Mouse (Mus musculus) neural tube, embryonic 12.5 days (tissue): Measurements from ENCODE around the gene Prdm16. TPM values are rescaled to one million over a fixed set of nuclear protein-coding genes. Genes with fewer than 3 reads are reported as not detected.

Source experiments
- ATAC-seq: fragments of 200-750 bp; cut with Nextera tagmentation; 2 replicates; pipeline ENCODE4 v1.8.0; 2017; ENCODE audit warnings: low read depth, mild to moderate bottlenecking, moderate TSS enrichment, moderate library complexity; ENCODE audit not compliant: low FRiP score
- H3K27ac ChIP-seq: fragments of 300-500 bp; sonication (generic); 2 replicates; pipeline ENCODE4 v1.5.1; 2016
- H3K27me3 ChIP-seq: fragments of 300-500 bp; sonication (generic); replicated peaks from 2 replicates; pipeline ENCODE4 v1.6.1; 2016; ENCODE audit warnings: mild to moderate bottlenecking
- H3K36me3 ChIP-seq: fragments of 300-500 bp; sonication (generic); 2 replicates; pipeline ENCODE4 v1.6.1; 2016; ENCODE audit warnings: mild to moderate bottlenecking
- H3K4me1 ChIP-seq: fragments of 300-500 bp; sonication (generic); 2 replicates; pipeline ENCODE4 v1.6.1; 2016
- H3K4me2 ChIP-seq: fragments of 300-500 bp; sonication (generic); replicated peaks from 2 replicates; pipeline ENCODE4 v1.6.1; 2016; ENCODE audit warnings: mild to moderate bottlenecking
- H3K4me3 ChIP-seq: fragments of 300-500 bp; sonication (generic); 2 replicates; pipeline ENCODE4 v1.5.1; 2016
- H3K9ac ChIP-seq: fragments of 300-500 bp; sonication (generic); 2 replicates; pipeline ENCODE4 v1.6.1; 2016; ENCODE audit warnings: mild to moderate bottlenecking
- H3K9me3 ChIP-seq: fragments of 300-500 bp; sonication (generic); 2 replicates; pipeline ENCODE4 v1.6.1; 2016; ENCODE audit warnings: mild to moderate bottlenecking
- WGBS: fragments of 180-500 bp; shearing (Covaris S2); methylation state at CpG from one replicate; pipeline ENCODE4 v1.1.7; 2016; 5-methylcytosine and 5-hydroxymethylcytosine counted together
- polyA plus RNA-seq: library from polyadenylated mRNA; unstranded; fragments of >200 nt; fragmentation: Nextera tagmentation; extraction: Ambion mirVana; gene quantifications from 2 replicates; pipeline ENCODE4 v1.2.1, GENCODE M21; 2016

Gene Prdm16
- polyA plus RNA-seq, 1 experiment from 2014 or later, result 12.9 TPM

DNA sequence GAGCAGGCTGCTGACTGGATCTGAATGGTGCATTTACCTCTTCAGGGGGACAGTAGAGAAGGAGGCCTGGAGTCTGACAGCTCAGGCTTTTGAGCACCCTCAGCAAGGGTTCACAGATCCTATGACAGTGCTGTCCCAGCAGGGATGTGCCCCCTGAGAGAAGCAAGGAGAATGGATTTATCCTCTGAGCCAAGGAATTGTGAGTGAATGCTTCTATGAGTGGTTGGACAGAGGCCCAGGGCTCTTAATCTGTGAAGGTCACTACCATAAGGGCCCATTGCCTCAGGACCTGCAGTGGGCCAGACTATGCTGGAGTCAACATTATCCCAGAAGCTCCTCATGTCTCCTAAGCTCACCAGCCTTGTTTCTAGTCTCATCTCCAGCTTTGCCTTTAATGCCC is 23.4 kb upstream of the Prdm16 start:
- Histone ChIP-seq H3K27ac (no peak overlapping the region), H3K36me3 (no peaks in the 10 kb centered on the region), H3K4me1 (peaks cover 6% of the 10 kb centered on the region; the same call in 1 of the 2 replicates), H3K27me3 (0 out of 2 replicates have a peak, but pooled peaks cover 10% of the 10 kb centered on the region), H3K4me2 (no peak overlapping the region), H3K4me3 (no peak overlapping the region), H3K9me3 (no peaks in the 10 kb centered on the region), H3K9ac (no peak overlapping the region)
- no peak for ATAC-seq

DNA sequence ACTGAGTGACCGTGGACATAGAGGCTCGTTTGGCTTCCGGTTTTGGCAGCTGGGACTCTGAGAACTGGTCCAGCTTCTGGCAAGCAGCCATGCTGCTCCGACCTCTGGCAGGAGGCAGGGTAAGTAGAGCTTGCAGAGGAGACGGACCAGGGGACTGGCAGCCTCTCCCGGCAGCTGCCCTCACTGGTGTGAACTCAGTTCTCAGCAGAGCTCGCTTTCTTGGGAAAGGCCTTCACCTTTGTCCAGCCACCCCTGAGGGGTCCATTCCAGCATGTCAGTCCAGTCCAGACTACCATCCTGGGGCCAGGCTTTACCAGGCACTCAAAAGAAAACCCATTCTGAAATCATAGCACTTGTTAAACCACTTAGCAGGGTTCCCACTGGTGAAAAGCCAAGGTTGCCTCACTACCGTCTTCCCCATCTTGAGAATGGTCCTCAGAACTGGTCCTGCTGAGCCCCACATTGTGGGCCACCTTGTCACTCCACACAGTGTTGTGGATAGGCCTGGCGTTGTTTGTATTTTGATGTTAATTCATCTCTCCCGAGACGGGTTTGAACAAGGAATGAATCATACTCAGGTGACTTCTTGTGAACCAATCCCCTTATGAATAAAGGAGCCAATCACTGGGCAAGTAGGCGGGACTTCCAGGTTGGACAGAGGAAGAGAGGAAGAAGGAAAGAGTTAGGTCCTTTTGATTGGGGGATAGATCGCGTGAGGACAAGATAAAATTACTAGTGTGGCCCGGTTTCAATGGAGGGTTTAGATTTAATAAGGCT is 18.6 kb upstream of the Prdm16 start:
- H3K27ac ChIP-seq, result no peak overlapping the region
- H3K4me3 ChIP-seq, result no peak overlapping the region
- 0 out of 2 replicates have a peak, but pooled peaks cover 18% of the 10 kb centered on the region for H3K27me3 ChIP-seq
- no peaks in the 10 kb centered on the region for H3K9me3 ChIP-seq
- no peak for ATAC-seq
- 82% methylated on average over 15 of the region's 15 CpGs for WGBS
- H3K36me3 ChIP-seq, result no peaks in the 10 kb centered on the region
- no peak overlapping the region for H3K4me2 ChIP-seq
- H3K4me1 ChIP-seq, result peaks cover 6% of the 10 kb centered on the region
- H3K9ac ChIP-seq, result no peak overlapping the region

DNA sequence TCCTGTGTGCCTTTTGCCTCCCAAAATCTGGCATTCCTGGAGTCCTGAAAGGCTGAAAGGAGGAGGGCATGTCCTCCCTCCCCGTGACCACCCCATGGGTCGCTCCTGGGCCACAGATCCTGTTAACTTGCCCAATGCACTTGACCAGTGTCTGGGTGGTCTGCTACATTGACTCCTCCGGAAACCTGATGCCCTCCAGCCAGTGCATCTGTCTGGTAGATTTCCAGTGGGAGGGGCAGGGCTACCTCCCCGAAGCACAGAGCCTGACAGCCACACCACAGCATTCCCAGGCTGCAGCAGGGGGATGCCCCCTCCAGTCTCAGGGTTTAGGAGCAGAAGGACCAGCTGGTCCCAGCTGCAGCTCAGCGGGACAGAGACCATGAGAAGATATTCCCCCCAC is 15.8 kb upstream of the Prdm16 start:
- Histone ChIP-seq H3K27me3 (peaks cover 21% of the 10 kb centered on the region; the same call in 1 of the 2 replicates), H3K4me1 (peaks cover 6% of the 10 kb centered on the region), H3K9ac (no peak overlapping the region), H3K27ac (no peak overlapping the region), H3K9me3 (no peaks in the 10 kb centered on the region), H3K4me2 (no peak overlapping the region), H3K36me3 (no peaks in the 10 kb centered on the region), H3K4me3 (no peak overlapping the region)
- no peak; the same call in 1 of the 2 replicates for ATAC-seq
- 18% methylated on average over 5 of the region's 5 CpGs for WGBS

DNA sequence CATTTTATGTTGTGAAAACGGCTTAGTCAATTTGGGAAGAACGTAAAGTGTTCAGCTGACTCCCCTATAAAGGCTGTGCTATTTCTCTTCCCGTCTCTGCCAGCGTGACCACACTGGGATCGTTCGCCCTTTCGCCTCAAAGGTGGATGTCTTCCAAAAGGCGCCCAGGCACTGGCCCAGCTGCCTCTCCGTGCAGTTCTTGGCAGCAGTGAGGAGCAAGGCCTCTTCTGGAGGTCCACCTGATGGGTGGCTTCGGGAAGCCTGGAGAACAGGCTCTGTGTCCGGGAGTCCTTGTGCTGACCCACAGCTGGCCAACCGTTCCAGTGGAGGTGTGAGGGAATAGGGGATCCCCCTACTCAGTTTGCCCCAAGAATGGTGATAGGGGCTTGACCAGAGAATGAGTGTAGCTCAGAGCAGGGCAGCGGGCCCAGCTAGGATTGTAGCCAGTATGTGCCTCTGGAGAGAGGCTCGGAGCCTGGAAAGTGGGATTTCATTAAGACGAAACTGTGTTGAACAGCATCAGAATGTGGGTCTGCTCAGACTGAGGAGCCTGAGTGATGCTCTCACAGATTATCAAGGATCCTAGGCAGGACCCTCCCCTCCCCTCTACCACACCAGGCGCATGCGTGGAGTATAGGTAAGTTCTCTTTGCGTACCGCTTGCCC is 12.5 kb upstream of the Prdm16 start:
- Histone ChIP-seq H3K9ac (no peak overlapping the region), H3K27ac (no peak overlapping the region), H3K4me2 (no peak overlapping the region), H3K36me3 (no peaks in the 10 kb centered on the region), H3K9me3 (0 out of 2 replicates have a peak, but pooled peaks cover 12% of the 10 kb centered on the region), H3K4me1 (peaks cover 6% of the 10 kb centered on the region), H3K27me3 (peaks cover 27% of the 10 kb centered on the region), H3K4me3 (no peak overlapping the region)
- 80% methylated on average over 19 of the region's 19 CpGs for WGBS
- ATAC-seq, result no peak

DNA sequence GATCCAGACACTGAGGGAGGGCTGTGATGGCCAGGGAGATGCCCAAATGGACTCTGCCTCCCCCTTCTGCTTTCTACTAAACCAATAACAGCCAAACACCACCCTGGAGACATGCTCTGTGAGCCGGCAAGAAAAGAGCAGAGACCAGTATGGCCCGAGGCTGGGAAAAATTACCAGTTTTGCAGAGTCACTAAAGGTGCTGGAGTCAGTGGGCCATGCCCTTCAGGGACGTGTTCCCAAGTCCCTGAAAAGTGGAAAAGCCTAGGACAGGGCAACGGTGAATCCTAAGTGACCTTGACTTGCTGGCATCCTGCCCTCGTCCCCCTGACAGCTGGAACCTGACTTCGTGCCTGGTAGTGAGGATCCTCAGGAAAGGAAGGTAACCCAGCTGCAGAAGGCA is 5.8 kb upstream of the Prdm16 start:
- Histone ChIP-seq H3K4me1 (peaks cover 19% of the 10 kb centered on the region), H3K27me3 (peaks cover 70% of the 10 kb centered on the region), H3K9me3 (0 out of 2 replicates have a peak, but pooled peaks cover 12% of the 10 kb centered on the region), H3K36me3 (no peaks in the 10 kb centered on the region), H3K4me2 (no peak overlapping the region), H3K9ac (no peak overlapping the region), H3K27ac (no peak overlapping the region), H3K4me3 (no peak overlapping the region)
- WGBS, result 4% methylated on average over 6 of the region's 6 CpGs
- ATAC-seq, result no peak

DNA sequence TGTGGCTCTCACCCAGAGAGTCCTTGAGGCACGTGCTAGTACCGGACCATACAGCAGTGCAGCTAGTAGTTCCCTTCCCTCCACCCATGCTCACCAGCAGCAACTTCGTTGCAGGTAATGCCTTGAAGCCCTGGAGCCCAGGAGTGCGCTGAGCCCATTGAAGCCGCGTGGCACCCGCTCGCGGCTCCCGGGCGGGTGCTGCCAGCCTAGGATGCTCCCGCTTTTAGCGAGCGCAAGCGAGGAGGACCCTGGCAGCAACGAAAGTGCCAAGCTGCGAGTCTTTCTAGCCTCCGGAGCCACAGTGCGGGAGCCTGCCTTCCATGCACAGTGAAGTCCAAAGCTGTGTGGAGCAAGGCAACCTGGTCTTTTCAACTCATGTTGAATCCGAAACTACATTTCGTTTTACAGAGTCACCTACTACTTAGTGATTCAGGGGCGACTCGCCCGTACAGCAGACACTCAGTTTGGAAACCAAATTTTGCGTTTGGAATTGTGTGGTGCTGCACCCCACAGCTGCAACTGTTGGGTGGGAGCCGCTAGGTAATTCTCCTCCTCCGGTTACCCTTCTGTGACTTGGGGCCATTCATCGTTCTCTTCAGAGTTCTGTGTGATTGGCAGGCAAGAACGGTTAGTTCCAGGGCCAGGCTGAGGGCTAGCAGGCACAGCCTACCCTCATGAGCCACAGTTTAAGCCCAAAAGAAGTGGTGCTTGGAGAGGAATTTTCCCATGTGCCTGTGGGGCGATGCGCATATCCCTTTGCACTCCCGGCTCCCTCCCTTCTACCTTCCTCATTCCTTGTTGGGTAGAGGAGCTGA is 4.8 kb upstream of the Prdm16 start:
- peaks cover 79% of the 10 kb centered on the region for H3K27me3 ChIP-seq
- H3K9me3 ChIP-seq, result 0 out of 2 replicates have a peak, but pooled peaks cover 5% of the 10 kb centered on the region
- no peak overlapping the region for H3K9ac ChIP-seq
- peaks cover 25% of the 10 kb centered on the region for H3K4me1 ChIP-seq
- H3K36me3 ChIP-seq, result no peaks in the 10 kb centered on the region
- no peak overlapping the region for H3K4me3 ChIP-seq
- no peak for ATAC-seq
- no peak overlapping the region for H3K27ac ChIP-seq
- WGBS, result under 1% methylated on average over 32 of the region's 32 CpGs
- peak overlapping the region; percentile 36 for H3K4me2 ChIP-seq

DNA sequence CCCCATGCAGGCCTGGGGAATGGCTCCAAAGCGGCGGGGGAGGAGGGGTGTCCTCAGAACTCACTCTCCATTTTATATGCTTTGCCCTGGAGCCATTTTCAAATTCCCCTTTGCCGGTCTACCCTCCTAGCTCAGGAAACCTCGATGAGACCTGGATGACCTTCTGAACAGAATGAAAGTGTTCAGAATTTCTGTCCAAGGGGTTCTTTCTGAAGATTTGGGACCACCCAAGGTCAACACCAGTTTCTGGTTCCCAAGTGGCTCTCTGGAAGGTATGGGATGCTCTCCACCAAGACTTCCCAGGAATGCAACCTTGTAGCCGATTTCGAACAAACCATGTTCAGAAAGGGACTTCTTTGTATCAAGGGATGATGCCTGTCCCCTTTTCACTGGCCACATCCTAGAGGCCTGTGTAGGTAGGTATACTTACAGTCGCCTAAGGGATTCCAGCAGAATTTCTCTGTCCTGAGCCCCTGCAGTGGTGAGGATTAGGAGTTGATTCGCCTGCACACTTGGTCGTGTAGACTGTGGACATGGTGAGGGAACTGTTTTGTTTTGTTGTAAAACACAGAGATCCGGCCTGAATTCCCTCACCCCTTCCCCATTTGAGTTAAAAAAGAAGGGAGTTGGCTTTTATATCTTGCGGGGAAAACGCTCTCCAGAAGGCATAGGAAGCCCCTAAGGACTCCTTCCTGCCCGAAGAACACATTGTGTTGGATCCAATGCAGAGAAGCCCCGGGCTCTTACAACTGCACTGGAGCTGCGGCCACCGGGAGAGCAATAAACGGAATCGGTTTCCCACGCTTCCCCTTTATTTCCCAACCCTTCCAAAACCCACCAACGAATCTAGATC is 4.0 kb upstream of the Prdm16 start:
- peaks cover 30% of the 10 kb centered on the region for H3K4me1 ChIP-seq
- H3K27ac ChIP-seq, result no peak overlapping the region
- H3K27me3 ChIP-seq, result peaks cover 85% of the 10 kb centered on the region
- no peak for ATAC-seq
- peak overlapping the region; percentile 16; the same call in 1 of the 2 replicates for H3K4me2 ChIP-seq
- WGBS, result 3% methylated on average over 20 of the region's 20 CpGs
- H3K9ac ChIP-seq, result no peak overlapping the region
- 0 out of 2 replicates have a peak, but pooled peaks cover 4% of the 10 kb centered on the region for H3K9me3 ChIP-seq
- H3K4me3 ChIP-seq, result no peak overlapping the region
- H3K36me3 ChIP-seq, result no peaks in the 10 kb centered on the region

DNA sequence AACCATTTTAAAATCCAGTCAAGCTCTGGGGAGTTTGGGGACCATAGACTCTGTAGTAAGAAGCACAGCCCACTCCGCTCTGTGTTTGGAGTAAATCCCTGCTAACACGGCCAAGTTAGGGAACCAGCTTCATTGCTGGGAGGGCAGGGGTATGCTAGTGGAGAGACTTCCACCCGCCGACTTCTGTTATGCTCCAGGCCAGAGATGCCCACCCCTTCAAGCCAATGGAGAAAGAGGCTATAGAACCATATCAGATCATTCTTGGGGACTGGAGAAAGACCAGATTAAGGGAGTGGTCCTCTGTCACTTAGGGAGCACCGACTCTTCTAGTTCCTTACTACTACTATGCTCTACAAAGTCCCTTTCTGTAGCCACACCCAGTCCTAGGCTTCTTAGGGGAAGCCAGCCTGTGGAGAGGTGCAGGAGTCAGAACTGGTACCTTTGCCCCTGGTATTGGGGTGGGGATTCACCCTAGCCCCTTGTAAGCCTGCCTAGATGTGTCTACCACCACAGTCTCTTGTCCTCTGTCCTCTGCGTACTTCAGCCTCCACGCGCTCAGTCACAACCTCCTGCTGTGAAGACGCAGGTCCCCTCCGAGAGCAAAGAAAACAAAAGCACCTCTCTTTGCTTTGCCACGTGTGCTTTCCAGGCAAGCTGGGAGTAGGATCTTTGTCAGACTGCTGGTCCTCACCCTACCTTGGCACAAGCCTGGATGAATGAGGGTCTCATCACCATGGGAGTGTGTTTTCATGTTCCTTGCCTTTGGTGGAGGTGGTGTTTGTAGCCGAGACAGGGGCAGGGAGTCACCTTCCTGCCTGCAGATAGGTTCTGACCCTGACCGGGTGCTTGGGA is 3.1 kb upstream of the Prdm16 start:
- Histone ChIP-seq H3K4me1 (peaks cover 39% of the 10 kb centered on the region), H3K27ac (no peak overlapping the region), H3K27me3 (peaks cover 86% of the 10 kb centered on the region), H3K36me3 (no peaks in the 10 kb centered on the region), H3K9ac (no peak overlapping the region), H3K4me3 (no peak overlapping the region), H3K9me3 (no peaks in the 10 kb centered on the region), H3K4me2 (0 out of 2 replicates have a peak overlapping the region, but pooled peaks have one; percentile 16)
- no peak for ATAC-seq
- 3% methylated on average over 13 of the region's 13 CpGs for WGBS

DNA sequence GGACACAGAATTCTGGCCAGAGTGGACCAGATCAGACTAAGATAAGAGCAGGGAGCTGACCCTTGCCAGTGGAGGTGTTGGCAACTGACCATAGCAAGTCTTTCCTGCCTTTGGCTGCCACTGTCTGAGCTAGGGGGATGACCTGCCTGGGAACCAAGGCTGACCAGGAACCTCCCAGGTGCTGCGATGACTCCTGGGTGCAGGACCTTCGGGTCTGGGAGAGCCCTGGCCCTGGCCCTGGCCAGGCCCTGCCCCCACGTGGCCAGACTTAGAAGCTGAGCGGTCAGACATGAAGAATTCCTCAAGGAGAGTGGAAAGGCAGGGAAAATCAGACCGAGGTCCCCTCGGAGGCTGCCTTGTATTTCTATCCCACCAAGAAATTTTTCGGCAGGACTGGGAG is 2.5 kb upstream of the Prdm16 start:
- no peak for ATAC-seq
- peak overlapping the region; percentile 88; the same call in 1 of the 2 replicates for H3K4me2 ChIP-seq
- WGBS, result 1% methylated on average over 7 of the region's 7 CpGs
- H3K4me3 ChIP-seq, result no peak overlapping the region
- peaks cover 93% of the 10 kb centered on the region for H3K27me3 ChIP-seq
- H3K36me3 ChIP-seq, result no peaks in the 10 kb centered on the region
- H3K9me3 ChIP-seq, result no peaks in the 10 kb centered on the region
- no peak overlapping the region for H3K9ac ChIP-seq
- peaks cover 46% of the 10 kb centered on the region for H3K4me1 ChIP-seq
- no peak overlapping the region for H3K27ac ChIP-seq

DNA sequence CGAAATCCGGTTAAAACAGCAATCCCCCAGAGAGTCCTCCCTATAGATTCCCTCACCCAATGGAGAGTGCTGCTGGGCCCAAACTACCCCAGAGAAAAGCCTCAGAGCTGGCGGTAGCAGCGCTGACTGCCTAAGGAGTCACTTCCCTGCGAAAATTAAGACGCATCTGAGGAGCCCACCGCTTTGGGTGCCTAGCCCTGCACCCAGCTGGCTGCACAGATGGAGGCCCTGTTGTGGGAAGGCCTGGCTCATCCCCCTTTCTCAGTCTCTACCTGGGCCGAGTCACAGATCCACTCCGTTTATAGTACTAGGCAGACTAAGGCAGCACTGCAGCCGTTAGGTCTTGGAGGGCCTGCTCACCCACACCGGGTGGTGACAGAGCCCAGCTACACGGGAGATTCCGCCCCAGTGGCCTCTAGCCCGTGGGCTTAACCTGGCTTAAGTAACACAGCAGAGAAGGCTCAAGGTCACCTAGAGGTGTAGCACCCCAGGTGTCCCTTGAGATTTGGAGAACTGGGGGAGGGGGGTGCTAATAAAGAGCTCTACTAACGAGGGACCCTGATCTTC is 1.7 kb upstream of the Prdm16 start:
- no peak overlapping the region for H3K27ac ChIP-seq
- H3K9ac ChIP-seq, result no peak overlapping the region
- no peaks in the 10 kb centered on the region for H3K36me3 ChIP-seq
- H3K4me3 ChIP-seq, result peak overlapping the region; percentile 58
- no peaks in the 10 kb centered on the region for H3K9me3 ChIP-seq
- H3K4me2 ChIP-seq, result peak overlapping the region; percentile 88
- ATAC-seq, result no peak
- H3K27me3 ChIP-seq, result peaks cover 94% of the 10 kb centered on the region
- H3K4me1 ChIP-seq, result peaks cover 53% of the 10 kb centered on the region
- 3% methylated on average over 15 of the region's 15 CpGs for WGBS
